Mouse (Mus musculus) MEL (cell line): ENCODE data around the gene Trim37.

Experiments
- CTCF ChIP-seq, 3 experiments: IDR thresholded peaks in 2 of 3; conservative IDR thresholded peaks in 1 of 3; 2 replicates each; pipeline ENCODE4 v1.5.1; 2011 to 2012; ENCODE audit warnings: low read length in 3 of 3, low read depth in 2 of 3, mild to moderate bottlenecking in 2 of 3, improper control_type of control experiment in 1 of 3, inconsistent platforms in 1 of 3, mixed read lengths in 1 of 3, moderate library complexity in 1 of 3; ENCODE audit not compliant: control insufficient read depth in 1 of 3, insufficient read depth in 1 of 3, poor library complexity in 1 of 3, severe bottlenecking in 1 of 3
- JUND ChIP-seq: IDR thresholded peaks from 2 replicates; pipeline ENCODE4 v1.6.1; 2011; ENCODE audit warnings: low read depth, mild to moderate bottlenecking, improper control_type of control experiment, low read length
- MXI1 ChIP-seq: IDR thresholded peaks from 2 replicates; pipeline ENCODE4 v1.6.1; 2011; ENCODE audit warnings: mild to moderate bottlenecking, low read depth, low read length, improper control_type of control experiment
- NRF1 ChIP-seq: IDR thresholded peaks from 2 replicates; pipeline ENCODE4 v1.6.1; 2014; ENCODE audit warnings: low read depth, mild to moderate bottlenecking, inconsistent platforms, low read length, improper control_type of control experiment, moderate library complexity; ENCODE audit not compliant: poor library complexity, insufficient read depth, severe bottlenecking
- SMC3 ChIP-seq: IDR thresholded peaks from 2 replicates; pipeline ENCODE4 v1.6.1; 2011; ENCODE audit warnings: low read depth, low read length, improper control_type of control experiment
- ZMIZ1 ChIP-seq: IDR thresholded peaks from 2 replicates; pipeline ENCODE4 v1.6.1; 2012; ENCODE audit warnings: low read depth, mild to moderate bottlenecking, inconsistent platforms, low read length, improper control_type of control experiment, moderate library complexity

- TF ChIP-seq JUND (no peak), SMC3 (no peak), MXI1 (no peak), CTCF (IDR thresholded peaks at IDR 0.05 in 2 of 3, conservative IDR thresholded peaks at IDR 0.05 in 1 of 3; ENCODE audit: control insufficient read depth in 1 of 3, insufficient read depth in 1 of 3, low read depth in 2 of 3, low read length in 3 of 3, poor library complexity in 1 of 3, severe bottlenecking in 1 of 3) (no peak), ZMIZ1 (no peak), NRF1 (no peak)
These were observed 5.0 kb upstream of the Trim37 start for GRCm38 (mm10) chr11:87121864-87122263.
